Mouse (Mus musculus): ENCODE measurements at regions not wholly inside any gene's neighbourhood (a gene's known extent, or its start where the extent isn't known, plus 50 kb on each side); places are given as distances from the start of the nearest gene placed in this dataset.

- Histone ChIP-seq H3K27ac (no peak overlapping the region), H3K4me3 (replicated peaks) (no peak overlapping the region), H3K4me2 (no peak overlapping the region), H3K27me3 (no peaks in the 10 kb centered on the region), H3K9ac (no peak overlapping the region), H3K36me3 (no peaks in the 10 kb centered on the region), H3K9me3 (replicated peaks) (no peaks in the 10 kb centered on the region), H3K4me1 (replicated peaks) (no peaks in the 10 kb centered on the region)
- DNase-seq (no peak), ATAC-seq (ENCODE audit: low read depth) (no peak)
- WGBS (ENCODE audit: insufficient replicate concordance), result 69% methylated on average over 10 of the region's 10 CpGs
Measured at GRCm38 (mm10) chr6:117021851-117022250, 146.5 kb upstream of the Cxcl12 start.

- WGBS (ENCODE audit: insufficient replicate concordance), result 48% methylated on average over 8 of the region's 8 CpGs
- no peak overlapping the region for H3K27ac ChIP-seq
- H3K27me3 ChIP-seq, result no peaks in the 10 kb centered on the region
- ATAC-seq (ENCODE audit: low read depth) (no peak), DNase-seq (no peak)
- H3K4me3 ChIP-seq (replicated peaks), result no peak overlapping the region
- H3K36me3 ChIP-seq, result no peaks in the 10 kb centered on the region
- no peak overlapping the region for H3K4me2 ChIP-seq
- H3K9me3 ChIP-seq (replicated peaks), result no peaks in the 10 kb centered on the region
- no peaks in the 10 kb centered on the region for H3K4me1 ChIP-seq (replicated peaks)
- no peak overlapping the region for H3K9ac ChIP-seq
Measured at GRCm38 (mm10) chr6:117032042-117032746, 136.1 kb upstream of the Cxcl12 start.

GRCm38 (mm10) chr6:117043744-117044143 is 124.6 kb upstream of the Cxcl12 start:
- Histone ChIP-seq H3K36me3 (no peaks in the 10 kb centered on the region), H3K9me3 (replicated peaks) (no peaks in the 10 kb centered on the region), H3K4me2 (no peak overlapping the region), H3K27ac (no peak overlapping the region), H3K27me3 (no peaks in the 10 kb centered on the region), H3K9ac (no peak overlapping the region), H3K4me1 (replicated peaks) (no peaks in the 10 kb centered on the region), H3K4me3 (replicated peaks) (no peak overlapping the region)
- 51% methylated on average over 2 of the region's 2 CpGs for WGBS (ENCODE audit: insufficient replicate concordance)
- ATAC-seq (ENCODE audit: low read depth) (no peak), DNase-seq (no peak)

GRCm38 (mm10) chr6:117049459-117050010 is 118.8 kb upstream of the Cxcl12 start:
- Histone ChIP-seq H3K9ac (no peak overlapping the region), H3K36me3 (no peaks in the 10 kb centered on the region), H3K27me3 (no peaks in the 10 kb centered on the region), H3K27ac (no peak overlapping the region), H3K9me3 (replicated peaks) (no peaks in the 10 kb centered on the region), H3K4me1 (replicated peaks) (no peaks in the 10 kb centered on the region), H3K4me2 (no peak overlapping the region), H3K4me3 (replicated peaks) (no peak overlapping the region)
- DNase-seq (no peak), ATAC-seq (ENCODE audit: low read depth) (no peak)
- WGBS (ENCODE audit: insufficient replicate concordance), result 56% methylated on average over 14 of the region's 14 CpGs

GRCm38 (mm10) chr6:117060688-117061087 is 107.6 kb upstream of the Cxcl12 start:
- Histone ChIP-seq H3K9me3 (replicated peaks) (no peaks in the 10 kb centered on the region), H3K4me1 (replicated peaks) (no peaks in the 10 kb centered on the region), H3K4me3 (replicated peaks) (no peak overlapping the region), H3K27ac (no peak overlapping the region), H3K4me2 (no peak overlapping the region), H3K27me3 (no peaks in the 10 kb centered on the region), H3K9ac (no peak overlapping the region), H3K36me3 (no peaks in the 10 kb centered on the region)
- 67% methylated on average over 3 of the region's 3 CpGs for WGBS (ENCODE audit: insufficient replicate concordance)
- DNase-seq (no peak), ATAC-seq (ENCODE audit: low read depth) (no peak)

- no peak overlapping the region for H3K4me2 ChIP-seq
Measured at GRCm38 (mm10) chr6:117067541-117068305, 100.6 kb upstream of the Cxcl12 start.

GRCm38 (mm10) chr6:117071311-117071710 is 97.0 kb upstream of the Cxcl12 start:
- Histone ChIP-seq H3K27me3 (no peaks in the 10 kb centered on the region), H3K9ac (no peak overlapping the region), H3K9me3 (replicated peaks) (no peaks in the 10 kb centered on the region), H3K27ac (no peak overlapping the region), H3K4me1 (replicated peaks) (no peaks in the 10 kb centered on the region), H3K4me2 (no peak overlapping the region), H3K4me3 (replicated peaks) (no peak overlapping the region), H3K36me3 (no peaks in the 10 kb centered on the region)
- DNase-seq (no peak), ATAC-seq (ENCODE audit: low read depth) (no peak)
- WGBS (ENCODE audit: insufficient replicate concordance), result 62% methylated on average over 6 of the region's 6 CpGs

More at GRCm38 (mm10) chr6:117067541-117068305, 100.6 kb upstream of the Cxcl12 start:
- Histone ChIP-seq H3K9ac (no peak overlapping the region), H3K9me3 (replicated peaks) (no peaks in the 10 kb centered on the region), H3K27me3 (no peaks in the 10 kb centered on the region), H3K4me1 (replicated peaks) (no peaks in the 10 kb centered on the region), H3K36me3 (no peaks in the 10 kb centered on the region), H3K4me3 (replicated peaks) (no peak overlapping the region), H3K27ac (no peak overlapping the region)
- DNase-seq (no peak), ATAC-seq (ENCODE audit: low read depth) (no peak)
- WGBS (ENCODE audit: insufficient replicate concordance), result 55% methylated on average over 9 of the region's 9 CpGs

GRCm38 (mm10) chr6:117071857-117072256 is 96.5 kb upstream of the Cxcl12 start:
- no peak overlapping the region for H3K9ac ChIP-seq
- no peaks in the 10 kb centered on the region for H3K9me3 ChIP-seq (replicated peaks)
- DNase-seq (no peak), ATAC-seq (ENCODE audit: low read depth) (no peak)
- H3K36me3 ChIP-seq, result no peaks in the 10 kb centered on the region
- no peaks in the 10 kb centered on the region for H3K27me3 ChIP-seq
- H3K4me3 ChIP-seq (replicated peaks), result no peak overlapping the region
- H3K4me2 ChIP-seq, result no peak overlapping the region
- WGBS (ENCODE audit: insufficient replicate concordance), result 78% methylated on average over 8 of the region's 8 CpGs
- H3K4me1 ChIP-seq (replicated peaks), result no peaks in the 10 kb centered on the region
- H3K27ac ChIP-seq, result no peak overlapping the region

GRCm38 (mm10) chr6:117079500-117079899 is 88.8 kb upstream of the Cxcl12 start:
- Histone ChIP-seq H3K9me3 (replicated peaks) (0 out of 2 replicates have a peak, but pooled peaks cover 4% of the 10 kb centered on the region), H3K27me3 (no peaks in the 10 kb centered on the region), H3K9ac (no peak overlapping the region), H3K36me3 (no peaks in the 10 kb centered on the region), H3K27ac (no peak overlapping the region), H3K4me3 (replicated peaks) (no peak overlapping the region), H3K4me1 (replicated peaks) (no peaks in the 10 kb centered on the region), H3K4me2 (no peak overlapping the region)
- 61% methylated on average over 5 of the region's 5 CpGs for whole genome bisulfite sequencing (ENCODE audit: insufficient replicate concordance)
- no peak for ATAC-seq (ENCODE audit: low read depth)
- DNase-seq, result no peak

GRCm38 (mm10) chr6:117080973-117081372 is 87.4 kb upstream of the Cxcl12 start:
- Histone ChIP-seq H3K27me3 (no peaks in the 10 kb centered on the region), H3K36me3 (no peaks in the 10 kb centered on the region), H3K9ac (no peak overlapping the region), H3K4me1 (replicated peaks) (no peaks in the 10 kb centered on the region), H3K4me2 (no peak overlapping the region), H3K9me3 (replicated peaks) (0 out of 2 replicates have a peak, but pooled peaks cover 4% of the 10 kb centered on the region), H3K4me3 (replicated peaks) (no peak overlapping the region), H3K27ac (no peak overlapping the region)
- DNase-seq (no peak), ATAC-seq (ENCODE audit: low read depth) (no peak)
- 39% methylated on average over 13 of the region's 13 CpGs for WGBS (ENCODE audit: insufficient replicate concordance)

- H3K4me3 ChIP-seq (replicated peaks), result no peak overlapping the region
- H3K9ac ChIP-seq, result no peak overlapping the region
- no peaks in the 10 kb centered on the region for H3K27me3 ChIP-seq
- H3K4me2 ChIP-seq, result no peak overlapping the region
- no peak for ATAC-seq (ENCODE audit: low read depth)
- no peaks in the 10 kb centered on the region for H3K36me3 ChIP-seq
- 60% methylated on average over 6 of the region's 6 CpGs for WGBS (ENCODE audit: insufficient replicate concordance)
- no peak overlapping the region for H3K27ac ChIP-seq
- H3K9me3 ChIP-seq (replicated peaks), result 0 out of 2 replicates have a peak, but pooled peaks cover 4% of the 10 kb centered on the region
- DNase-seq, result no peak
- no peaks in the 10 kb centered on the region for H3K4me1 ChIP-seq (replicated peaks)
Measured at GRCm38 (mm10) chr6:117084211-117084610, 84.1 kb upstream of the Cxcl12 start.
